Mouse (Mus musculus): Measurements from ENCODE around the gene Zbtb16. TPM values are rescaled to one million over a fixed set of nuclear protein-coding genes. Genes with fewer than 3 reads are reported as not detected.

Gene Zbtb16
- polyA plus RNA-seq, 1 experiment from 2014 or later, result 0.28 TPM

- Histone ChIP-seq H3K9me3 (replicated peaks; ENCODE audit: low read length) (no peaks in the 10 kb centered on the region), H3K4me1 (replicated peaks; ENCODE audit: insufficient read depth, low read length) (0 out of 2 replicates have a peak, but pooled peaks cover 10% of the 10 kb centered on the region), H3K27me3 (ENCODE audit: insufficient read depth, low read length) (0 out of 2 replicates have a peak, but pooled peaks cover 2% of the 10 kb centered on the region), H3K4me2 (ENCODE audit: low read length) (no peak overlapping the region), H3K9ac (ENCODE audit: low read depth, low read length) (no peak overlapping the region), H3K36me3 (ENCODE audit: insufficient read depth, low read length) (no peaks in the 10 kb centered on the region), H3K27ac (no peak overlapping the region), H3K4me3 (replicated peaks; ENCODE audit: low read depth, low read length) (no peak overlapping the region)
- DNase-seq (ENCODE audit: low spot score), result no peak
- TF ChIP-seq CTCF (IDR thresholded peaks at IDR 0.05; ENCODE audit: low read depth), result no peak
- ATAC-seq (replicated peaks; ENCODE audit: low FRiP score, low read depth), result no peak
- WGBS, result 88% methylated on average over 8 of the region's 8 CpGs
These were observed 109.7 kb downstream of the Zbtb16 start for GRCm38 (mm10) chr9:48726341-48726740.

GRCm38 (mm10) chr9:48725918-48726317, 110.1 kb downstream of the Zbtb16 start:
- ATAC-seq (replicated peaks; ENCODE audit: low FRiP score, low read depth), result no peak
- WGBS, result 72% methylated on average over 4 of the region's 4 CpGs
- Histone ChIP-seq H3K27me3 (ENCODE audit: insufficient read depth, low read length) (0 out of 2 replicates have a peak, but pooled peaks cover 2% of the 10 kb centered on the region), H3K9me3 (replicated peaks; ENCODE audit: low read length) (no peaks in the 10 kb centered on the region), H3K4me1 (replicated peaks; ENCODE audit: insufficient read depth, low read length) (0 out of 2 replicates have a peak, but pooled peaks cover 10% of the 10 kb centered on the region), H3K4me2 (ENCODE audit: low read length) (no peak overlapping the region), H3K4me3 (replicated peaks; ENCODE audit: low read depth, low read length) (no peak overlapping the region), H3K36me3 (ENCODE audit: insufficient read depth, low read length) (no peaks in the 10 kb centered on the region), H3K27ac (no peak overlapping the region), H3K9ac (ENCODE audit: low read depth, low read length) (no peak overlapping the region)
- DNase-seq (ENCODE audit: low spot score), result no peak
- TF ChIP-seq CTCF (IDR thresholded peaks at IDR 0.05; ENCODE audit: low read depth), result no peak

GRCm38 (mm10) chr9:48725161-48725560, 110.9 kb downstream of the Zbtb16 start:
- TF ChIP-seq CTCF (IDR thresholded peaks at IDR 0.05; ENCODE audit: low read depth), result no peak
- DNase-seq (ENCODE audit: low spot score), result no peak
- no peak overlapping the region for H3K4me3 ChIP-seq (replicated peaks; ENCODE audit: low read depth, low read length)
- H3K27ac ChIP-seq, result no peak overlapping the region
- H3K36me3 ChIP-seq (ENCODE audit: insufficient read depth, low read length), result no peaks in the 10 kb centered on the region
- ATAC-seq (replicated peaks; ENCODE audit: low FRiP score, low read depth), result no peak
- H3K9ac ChIP-seq (ENCODE audit: low read depth, low read length), result no peak overlapping the region
- 0 out of 2 replicates have a peak, but pooled peaks cover 10% of the 10 kb centered on the region for H3K4me1 ChIP-seq (replicated peaks; ENCODE audit: insufficient read depth, low read length)
- no peaks in the 10 kb centered on the region for H3K9me3 ChIP-seq (replicated peaks; ENCODE audit: low read length)
- no peak overlapping the region for H3K4me2 ChIP-seq (ENCODE audit: low read length)
- 0 out of 2 replicates have a peak, but pooled peaks cover 2% of the 10 kb centered on the region for H3K27me3 ChIP-seq (ENCODE audit: insufficient read depth, low read length)
- 89% methylated on average over 6 of the region's 6 CpGs for WGBS

- Histone ChIP-seq H3K4me3 (replicated peaks; ENCODE audit: low read depth, low read length) (no peak overlapping the region), H3K36me3 (ENCODE audit: insufficient read depth, low read length) (no peaks in the 10 kb centered on the region), H3K9me3 (replicated peaks; ENCODE audit: low read length) (no peaks in the 10 kb centered on the region), H3K27me3 (ENCODE audit: insufficient read depth, low read length) (0 out of 2 replicates have a peak, but pooled peaks cover 2% of the 10 kb centered on the region), H3K4me2 (ENCODE audit: low read length) (no peak overlapping the region), H3K27ac (no peak overlapping the region), H3K9ac (ENCODE audit: low read depth, low read length) (no peak overlapping the region), H3K4me1 (replicated peaks; ENCODE audit: insufficient read depth, low read length) (0 out of 2 replicates have a peak, but pooled peaks cover 10% of the 10 kb centered on the region)
- DNase-seq (ENCODE audit: low spot score), result no peak
- no peak for TF ChIP-seq CTCF (IDR thresholded peaks at IDR 0.05; ENCODE audit: low read depth)
- no peak for ATAC-seq (replicated peaks; ENCODE audit: low FRiP score, low read depth)
- 67% methylated on average over 3 of the region's 3 CpGs for WGBS
These were observed 111.3 kb downstream of the Zbtb16 start for GRCm38 (mm10) chr9:48724733-48725132.

GRCm38 (mm10) chr9:48723511-48724304, 112.3 kb downstream of the Zbtb16 start:
- no peak for TF ChIP-seq CTCF (IDR thresholded peaks at IDR 0.05; ENCODE audit: low read depth)
- WGBS, result 35% methylated on average over 10 of the region's 10 CpGs
- Histone ChIP-seq H3K4me3 (replicated peaks; ENCODE audit: low read depth, low read length) (no peak overlapping the region), H3K27ac (peak overlapping the region; percentile 52; the same call in 1 of the 2 replicates), H3K9me3 (replicated peaks; ENCODE audit: low read length) (no peaks in the 10 kb centered on the region), H3K27me3 (ENCODE audit: insufficient read depth, low read length) (0 out of 2 replicates have a peak, but pooled peaks cover 2% of the 10 kb centered on the region), H3K4me1 (replicated peaks; ENCODE audit: insufficient read depth, low read length) (0 out of 2 replicates have a peak, but pooled peaks cover 3% of the 10 kb centered on the region), H3K9ac (ENCODE audit: low read depth, low read length) (no peak overlapping the region), H3K4me2 (ENCODE audit: low read length) (no peak overlapping the region), H3K36me3 (ENCODE audit: insufficient read depth, low read length) (no peaks in the 10 kb centered on the region)
- ATAC-seq (replicated peaks; ENCODE audit: low FRiP score, low read depth) (peak; percentile 63; the same call in 1 of the 2 replicates), DNase-seq (ENCODE audit: low spot score) (peak; percentile 76)

- Histone ChIP-seq H3K27me3 (ENCODE audit: insufficient read depth, low read length) (0 out of 2 replicates have a peak, but pooled peaks cover 2% of the 10 kb centered on the region), H3K27ac (peak overlapping the region; percentile 36; the same call in 1 of the 2 replicates)
- ATAC-seq (replicated peaks; ENCODE audit: low FRiP score, low read depth), result no peak
These were observed 113.0 kb downstream of the Zbtb16 start for GRCm38 (mm10) chr9:48723025-48723424.

More at GRCm38 (mm10) chr9:48723025-48723424, 113.0 kb downstream of the Zbtb16 start:
- Histone ChIP-seq H3K9me3 (replicated peaks; ENCODE audit: low read length) (no peaks in the 10 kb centered on the region), H3K4me2 (ENCODE audit: low read length) (no peak overlapping the region), H3K36me3 (ENCODE audit: insufficient read depth, low read length) (no peaks in the 10 kb centered on the region), H3K4me1 (replicated peaks; ENCODE audit: insufficient read depth, low read length) (0 out of 2 replicates have a peak, but pooled peaks cover 3% of the 10 kb centered on the region), H3K4me3 (replicated peaks; ENCODE audit: low read depth, low read length) (no peak overlapping the region), H3K9ac (ENCODE audit: low read depth, low read length) (no peak overlapping the region)
- TF ChIP-seq CTCF (IDR thresholded peaks at IDR 0.05; ENCODE audit: low read depth), result no peak
- 45% methylated on average over 3 of the region's 3 CpGs for WGBS
- DNase-seq (ENCODE audit: low spot score), result no peak

All from kidney, postnatal 0 days (tissue).